Mouse (Mus musculus): Measurements from ENCODE around the gene Gja4. TPM values are rescaled to one million over a fixed set of nuclear protein-coding genes. Genes with fewer than 3 reads are reported as not detected.

Gja4 gene
- 10 to 100 TPM; 18.2 to 19.5 TPM for total RNA-seq (2021)
- long read RNA-seq, experiment 1, transcript Gja4-201 (2 exons, 1,685 nt), result major isoform, 26 of 29 reads
- long read RNA-seq, experiment 1, partial matches to known transcripts, result 0 of 29 reads
- long read RNA-seq, experiment 1, other reads (novel, unspliced or antisense), result 3 of 29 reads
- long read RNA-seq, experiment 2, transcript Gja4-201 (2 exons, 1,685 nt), result major isoform, 23 of 27 reads
- long read RNA-seq, experiment 2, partial matches to known transcripts, result 0 of 27 reads
- long read RNA-seq, experiment 2, other reads (novel, unspliced or antisense), result 4 of 27 reads

DNA sequence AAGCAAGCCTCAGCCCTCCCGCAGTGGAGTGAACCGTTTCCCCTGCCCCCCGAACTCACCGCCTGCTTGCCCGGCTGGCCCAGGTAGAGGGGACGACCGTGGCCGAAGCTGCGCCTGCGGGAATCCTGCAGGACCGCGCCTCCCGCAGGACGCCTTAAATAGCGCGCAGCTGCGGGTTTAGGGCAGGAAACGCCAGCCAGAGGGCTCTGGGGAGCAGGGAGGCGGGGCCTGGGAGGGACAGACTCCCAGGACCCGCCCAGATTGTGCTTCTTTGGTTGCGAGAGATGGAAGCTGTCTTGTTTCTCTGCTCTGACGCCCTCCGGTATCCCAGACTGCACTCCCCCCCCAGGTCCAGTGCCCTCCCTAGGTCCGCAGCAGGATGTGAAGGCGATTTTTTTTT, at the start of gene Gja4:
Gja4 (minus strand) TSS at position 179 of the 400 bp plus-strand sequence.
- DNase-seq (ENCODE audit: low spot score in 2 of 2), result peak in 1 of 2 experiments; percentile 72

DNA sequence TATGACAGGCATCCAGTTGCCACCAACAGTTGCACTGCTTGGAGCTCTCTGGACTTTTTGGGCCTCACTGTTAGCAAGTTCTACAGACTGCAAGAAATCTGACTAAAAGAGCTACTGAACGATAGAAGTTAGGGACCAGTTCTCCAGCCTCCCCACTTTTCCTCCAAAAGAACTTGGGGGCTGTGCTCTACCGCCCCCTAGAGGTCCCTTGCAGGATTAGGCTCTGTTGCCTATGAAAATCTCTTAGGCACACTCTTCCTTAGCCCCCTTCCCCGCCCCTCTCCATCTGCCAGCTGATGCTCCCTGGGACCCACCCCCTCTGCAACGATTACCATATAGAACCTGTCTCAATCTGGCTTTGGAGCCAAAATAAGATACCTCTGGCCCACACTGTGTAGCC, 49.5 kb upstream of the Gja4 start:
- no peak for DNase-seq (ENCODE audit: low spot score in 2 of 2)

DNA sequence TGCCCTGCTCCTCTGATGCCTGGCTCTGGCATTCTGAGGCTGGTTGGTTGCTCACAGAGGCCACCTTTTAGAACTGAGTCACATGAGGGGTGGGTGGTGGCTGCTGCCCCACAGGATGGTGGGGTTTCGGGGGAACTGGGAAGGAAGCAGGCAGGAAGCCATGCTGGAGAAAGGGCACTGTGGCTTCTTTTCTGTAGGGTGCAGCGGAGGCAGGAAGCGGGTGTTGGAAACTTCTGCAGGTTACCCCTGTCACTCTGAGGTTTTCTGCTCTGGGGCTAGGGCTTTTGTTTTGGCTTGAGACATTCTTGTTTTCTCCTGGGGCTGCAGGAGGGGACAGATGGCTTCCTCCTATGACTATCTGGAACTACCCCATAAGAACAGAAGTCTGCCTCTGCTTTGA, 48.7 kb upstream of the Gja4 start:
- DNase-seq (ENCODE audit: low spot score in 2 of 2), result no peak

DNA sequence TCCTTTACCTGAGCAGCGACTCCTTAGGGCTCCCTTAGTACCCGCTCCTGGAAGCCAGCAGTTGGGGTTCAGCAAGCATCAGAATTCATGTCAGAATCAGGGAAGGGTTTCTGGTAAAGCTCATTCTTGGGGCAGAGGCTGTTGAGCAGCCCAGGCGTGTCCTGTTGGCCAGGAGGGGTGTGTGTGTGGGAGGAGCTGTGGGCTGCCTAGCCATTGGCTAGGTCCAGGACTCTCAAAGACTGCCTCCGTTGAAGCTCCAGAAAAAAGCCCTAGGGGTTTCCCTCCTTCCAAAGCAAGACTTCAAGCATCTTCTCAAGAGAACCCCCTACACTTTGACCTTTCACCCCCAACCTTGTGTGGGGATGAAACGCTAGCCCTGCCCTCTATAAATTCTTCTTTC, 44.2 kb upstream of the Gja4 start, which contains the start of gene Gjb5:
Gjb5 (minus strand) TSS at position 164 of the 400 bp plus-strand sequence.
- no peak for DNase-seq (ENCODE audit: low spot score in 2 of 2)

DNA sequence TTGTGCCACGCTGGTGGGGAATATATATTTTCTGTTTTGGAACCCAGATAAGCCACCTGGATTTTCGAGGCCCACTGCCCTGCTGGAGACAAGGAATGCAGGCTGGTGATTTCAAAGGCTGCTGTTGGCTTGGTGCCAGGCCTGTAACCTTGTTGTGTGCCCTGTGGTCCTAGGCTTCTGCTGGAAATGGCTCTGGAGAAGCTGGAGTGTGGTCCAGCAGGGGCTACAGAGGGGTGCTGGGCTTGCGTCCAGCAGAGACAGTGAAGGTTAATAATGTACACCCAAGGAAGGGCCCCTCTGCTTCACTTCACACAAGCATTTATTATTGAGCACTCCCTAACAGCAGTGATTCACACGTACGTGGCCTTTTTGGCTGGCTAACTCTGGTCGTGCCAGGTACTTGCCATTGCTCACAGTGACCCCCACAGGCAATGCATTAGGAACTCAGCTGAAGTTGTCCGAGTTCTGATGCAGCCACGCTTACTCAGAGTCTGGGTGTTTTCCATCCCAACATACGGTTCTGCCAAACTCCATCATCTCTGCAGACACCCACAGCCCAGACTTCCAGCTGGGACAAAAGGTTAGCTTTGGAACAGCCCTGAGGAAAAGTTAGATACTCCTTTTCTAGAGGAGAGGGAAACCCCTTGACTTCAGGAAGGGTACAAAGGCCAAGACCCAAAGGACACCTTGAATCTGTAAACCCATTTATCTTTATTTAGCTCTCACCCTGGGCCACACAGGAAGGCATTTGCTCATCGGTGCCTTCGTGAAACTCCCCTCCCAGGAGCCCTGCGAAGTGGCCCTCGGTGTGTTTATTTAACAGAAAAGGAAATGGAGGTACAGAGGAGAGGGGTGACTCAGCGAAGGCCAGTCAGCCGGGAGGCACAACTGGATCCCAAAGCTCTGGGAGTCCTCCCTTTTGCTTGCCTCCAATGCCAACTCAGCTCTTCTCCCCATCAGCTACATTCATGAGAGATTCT, 41.0 kb upstream of the Gja4 start:
- DNase-seq (ENCODE audit: low spot score in 2 of 2), result no peak

DNA sequence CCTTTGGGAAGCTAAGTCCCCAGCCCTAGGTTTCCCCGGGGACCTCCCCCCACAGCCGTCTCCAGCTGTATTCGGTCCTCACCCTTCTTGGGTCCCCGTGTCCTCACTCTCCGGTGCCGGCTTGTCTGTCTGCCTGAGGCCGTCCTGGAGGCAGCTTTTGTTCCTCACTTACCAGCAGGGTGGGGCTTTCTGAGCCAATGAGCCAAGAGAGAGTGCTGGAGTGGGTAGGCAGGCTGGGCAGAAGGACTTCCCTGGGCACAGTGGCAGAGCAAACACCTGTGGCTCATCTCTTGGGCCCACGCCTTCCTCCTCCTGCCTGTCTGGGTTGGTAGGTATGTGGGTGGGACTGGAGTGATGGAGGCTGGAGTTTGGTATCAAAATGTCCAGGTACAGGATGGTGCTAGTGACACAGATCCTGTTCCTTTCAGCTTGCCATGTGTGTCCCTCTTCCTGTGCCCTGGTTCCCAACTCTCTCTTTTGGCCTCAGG, 40.2 kb upstream of the Gja4 start, which contains the start of gene Gjb4:
Gjb4 (minus strand) TSS at position 131 of the 488 bp plus-strand sequence.
- no peak for DNase-seq (ENCODE audit: low spot score in 2 of 2)

DNA sequence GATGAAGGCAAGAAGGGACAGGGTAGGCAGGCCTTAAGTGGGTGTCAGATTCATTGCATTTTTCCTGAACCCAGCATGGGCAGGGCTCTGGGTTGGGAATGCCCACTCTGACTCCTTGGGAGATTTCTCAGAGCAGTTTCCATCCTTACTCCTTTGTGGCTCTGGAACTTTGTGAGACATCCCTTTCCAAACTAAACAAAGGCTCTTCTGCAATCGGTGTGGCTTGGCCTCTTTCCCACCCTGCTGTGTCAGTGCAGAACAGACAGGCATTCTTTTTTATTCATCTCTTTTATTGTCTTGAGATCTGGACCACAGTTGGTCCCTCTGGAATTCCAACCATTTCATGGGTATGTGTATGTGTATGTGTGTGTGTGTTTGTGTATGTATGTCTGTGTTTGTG, 38.8 kb upstream of the Gja4 start:
- DNase-seq (ENCODE audit: low spot score in 2 of 2), result no peak

DNA sequence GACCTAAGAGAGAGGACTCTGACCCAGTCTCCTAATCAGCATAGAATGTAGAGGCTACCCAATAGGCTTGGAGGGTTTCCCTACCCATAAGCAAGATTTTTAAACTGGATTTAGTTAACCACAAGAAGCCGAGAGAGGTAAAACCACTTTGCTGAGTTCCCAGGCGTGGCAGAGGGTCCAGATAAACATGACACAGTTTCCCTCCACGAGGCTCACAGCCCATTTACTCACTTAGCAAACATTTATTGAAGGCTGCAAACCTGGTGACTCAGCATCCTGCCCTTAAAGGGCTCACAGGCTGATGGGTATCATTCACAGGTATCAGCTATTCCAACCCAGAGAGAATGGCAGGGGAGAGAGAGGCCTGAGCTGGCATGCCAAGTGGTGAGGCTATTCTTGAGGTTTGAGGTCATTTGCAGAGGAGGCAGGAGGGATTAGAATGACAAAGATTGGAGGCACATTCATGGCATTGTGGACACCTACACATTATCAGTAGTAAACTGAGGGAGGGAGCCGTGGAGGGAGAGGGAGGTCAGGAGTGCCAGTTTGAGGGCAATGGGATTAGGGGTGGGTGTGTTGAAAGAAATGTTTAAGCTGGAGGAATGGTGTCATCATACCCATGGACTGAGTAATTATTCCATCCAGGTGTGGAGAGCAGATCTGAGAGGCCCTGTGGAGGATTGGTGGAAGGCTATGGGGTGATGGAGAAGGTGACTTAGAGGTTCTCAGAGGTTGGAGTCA, 35.9 kb upstream of the Gja4 start:
- no peak for DNase-seq (ENCODE audit: low spot score in 2 of 2)

DNA sequence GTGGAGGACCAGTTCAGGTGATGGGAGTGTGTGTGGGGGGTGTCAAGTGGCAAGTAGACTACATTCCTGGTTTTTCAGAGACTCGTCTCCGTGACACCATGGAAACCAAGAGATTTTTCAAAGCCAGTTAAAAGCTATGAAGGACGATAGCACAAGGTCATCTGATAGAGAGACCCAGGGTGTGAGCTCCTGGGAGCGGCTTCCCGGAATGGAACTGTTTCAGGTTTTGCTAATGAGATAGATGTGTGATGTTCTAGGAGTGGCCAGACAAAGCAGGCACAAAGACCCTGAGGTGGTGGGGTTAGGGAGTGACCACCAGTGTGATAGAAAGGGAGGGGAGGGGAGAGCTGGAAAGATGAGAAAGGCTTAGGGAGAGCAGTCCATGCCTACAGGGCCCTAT, 31.2 kb upstream of the Gja4 start:
- no peak for DNase-seq (ENCODE audit: low spot score in 2 of 2)

DNA sequence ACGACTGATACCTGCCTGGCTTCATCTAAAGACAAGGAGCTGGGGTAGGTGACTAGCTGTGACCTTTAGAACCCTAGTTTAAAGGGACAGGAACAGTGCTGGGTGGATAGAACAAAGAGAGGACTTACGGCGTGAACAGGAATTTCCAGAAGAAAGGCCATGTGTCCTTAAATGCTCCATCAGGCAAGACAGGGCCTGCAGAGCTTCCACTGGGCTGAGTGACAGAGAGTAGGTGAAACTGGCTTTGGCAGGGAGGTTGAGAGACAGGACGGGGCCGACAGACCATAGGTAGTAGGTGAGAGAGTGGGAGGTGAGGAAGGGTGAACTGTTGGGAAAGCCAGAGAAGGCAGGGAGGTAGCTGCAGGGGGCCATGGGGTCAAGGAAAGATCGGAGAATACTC, 27.5 kb upstream of the Gja4 start:
- no peak for DNase-seq (ENCODE audit: low spot score in 2 of 2)

DNA sequence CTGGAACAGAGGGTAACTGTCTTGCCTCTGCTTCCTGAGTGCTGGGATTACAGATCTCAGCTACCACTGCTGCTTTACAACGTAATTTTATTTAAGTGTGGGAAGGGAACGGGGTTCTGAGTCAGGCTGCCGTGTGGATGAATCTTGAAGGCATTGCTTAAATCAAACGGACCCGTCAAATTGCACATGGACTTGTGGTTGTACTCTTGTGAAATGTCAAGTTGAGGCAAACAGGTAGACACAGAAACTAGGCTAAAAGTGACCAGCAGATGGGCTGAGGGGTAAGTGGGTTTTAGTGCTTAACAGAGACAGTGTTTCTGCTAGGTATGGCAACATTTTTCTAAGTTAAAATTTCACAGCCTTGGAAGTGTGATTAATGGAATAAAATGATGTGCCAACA, 23.8 kb upstream of the Gja4 start:
- no peak for DNase-seq (ENCODE audit: low spot score in 2 of 2)

DNA sequence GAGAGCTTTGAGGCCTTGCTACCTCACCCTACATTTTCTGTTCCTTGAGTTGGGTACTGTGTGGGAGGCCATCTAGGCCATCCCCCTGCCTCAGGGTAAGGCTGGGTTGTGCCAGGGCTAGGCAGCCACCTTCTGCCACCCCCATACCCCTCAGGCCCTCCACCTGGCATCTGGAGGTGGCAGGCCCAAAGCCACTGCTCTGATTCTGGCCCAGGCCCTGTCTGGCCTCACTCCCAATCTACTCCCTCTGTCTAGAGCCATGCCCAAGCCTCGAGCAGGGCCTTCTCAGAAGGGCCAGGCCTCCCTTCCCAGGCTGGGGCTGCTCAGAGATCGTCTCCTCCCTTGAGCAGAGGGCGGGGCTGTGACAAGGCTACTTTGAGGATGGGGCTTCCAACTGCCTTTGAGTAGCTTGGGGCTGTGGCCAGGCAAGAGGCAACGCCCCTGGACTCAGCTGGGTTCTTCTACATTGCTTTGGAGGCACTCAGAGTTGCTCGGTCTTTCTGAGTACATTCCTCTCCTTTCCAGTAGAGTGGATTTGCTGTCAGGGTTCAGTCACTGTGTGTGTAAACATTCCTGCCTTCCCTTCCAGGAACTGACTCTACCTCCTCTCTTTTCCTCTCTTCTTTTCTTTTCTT, 21.1 kb upstream of the Gja4 start:
- DNase-seq (ENCODE audit: low spot score in 2 of 2), result no peak

DNA sequence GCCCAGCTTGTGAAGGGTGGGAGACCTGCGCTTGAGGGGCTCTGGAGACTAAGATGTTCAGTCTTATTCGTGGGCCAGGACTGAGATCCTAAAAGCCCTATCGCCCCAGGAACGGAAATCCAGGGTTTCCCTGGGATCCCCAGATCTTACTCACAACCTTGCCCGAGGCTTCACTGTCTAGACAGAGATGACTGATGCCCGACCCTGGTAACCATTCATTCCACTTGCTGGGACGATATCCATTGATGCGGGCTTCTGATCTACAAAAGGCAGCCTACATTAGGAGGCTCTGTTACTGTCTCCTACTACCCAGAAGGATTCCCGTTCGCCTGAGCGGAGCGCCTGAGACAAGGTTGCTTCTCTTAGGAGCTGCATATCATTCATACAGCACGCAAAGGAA, 17.3 kb upstream of the Gja4 start:
- no peak for DNase-seq (ENCODE audit: low spot score in 2 of 2)

DNA sequence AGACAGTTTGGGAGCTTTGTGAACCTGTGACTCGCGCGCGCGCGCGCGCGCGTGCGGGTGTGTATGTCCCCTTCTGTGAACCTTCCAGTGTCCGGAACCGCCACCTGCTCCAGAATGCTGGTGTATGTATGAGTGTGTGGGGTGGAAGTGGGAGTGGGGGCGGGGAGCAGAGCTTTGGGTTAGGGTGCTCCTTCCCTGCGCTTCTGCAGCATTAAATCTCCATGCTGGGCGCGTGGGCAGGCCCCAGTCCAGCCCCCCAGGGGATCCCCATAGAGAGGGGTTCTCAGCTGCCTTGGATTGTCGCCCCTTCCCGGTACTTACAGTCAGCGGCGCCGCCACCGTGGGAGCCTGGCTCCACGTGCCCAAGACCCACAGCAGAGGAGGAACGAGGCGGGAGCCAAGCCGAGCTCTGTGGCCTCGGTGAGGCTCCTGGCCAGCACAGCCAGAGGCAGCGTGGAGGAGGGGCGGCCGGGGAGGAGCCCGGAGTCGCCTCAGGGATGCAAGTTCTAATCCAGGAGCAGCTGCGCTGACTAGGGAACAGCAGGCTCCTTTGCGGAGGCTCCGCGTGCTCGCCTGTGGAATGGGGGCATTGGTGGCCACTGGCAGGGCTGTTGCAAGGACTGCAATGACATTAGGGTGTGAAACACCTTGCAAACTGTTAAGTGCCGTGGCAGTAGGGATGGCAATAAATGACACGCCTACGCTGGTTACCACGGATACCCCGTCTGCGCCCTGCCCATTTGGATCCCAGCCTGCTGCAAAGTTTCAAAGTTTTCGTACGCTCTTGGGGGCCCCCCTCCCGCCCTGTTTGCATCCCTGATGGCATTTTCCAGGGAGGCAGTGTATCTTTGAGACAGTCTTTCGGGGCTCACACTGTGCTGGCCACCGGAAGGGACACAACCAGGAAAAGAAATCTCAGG, 16.6 kb upstream of the Gja4 start, which contains the start of gene Gjb3:
Gjb3 (minus strand) TSS at position 664 of the 920 bp plus-strand sequence.
- DNase-seq (ENCODE audit: low spot score in 2 of 2), result no peak

DNA sequence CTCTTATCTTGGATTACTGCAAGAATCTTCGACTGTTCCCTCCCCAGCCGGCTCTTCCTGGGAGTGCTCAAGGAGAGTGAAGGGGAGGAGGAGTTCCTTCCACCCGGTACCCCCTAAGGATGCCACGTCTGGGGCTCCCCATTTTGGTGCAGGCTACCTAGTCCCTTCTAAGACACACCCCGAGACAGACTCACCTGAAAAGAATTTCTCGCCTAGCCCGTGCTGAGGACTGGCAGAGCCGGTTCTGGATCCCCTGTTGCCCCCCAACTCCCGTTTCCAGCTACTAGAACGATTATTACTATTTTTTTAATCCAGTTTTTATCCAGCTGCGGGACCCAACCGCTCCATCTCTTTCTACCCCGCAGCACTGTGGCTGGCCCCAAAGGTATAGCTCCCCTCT, 15.9 kb upstream of the Gja4 start:
- DNase-seq (ENCODE audit: low spot score in 2 of 2), result no peak

DNA sequence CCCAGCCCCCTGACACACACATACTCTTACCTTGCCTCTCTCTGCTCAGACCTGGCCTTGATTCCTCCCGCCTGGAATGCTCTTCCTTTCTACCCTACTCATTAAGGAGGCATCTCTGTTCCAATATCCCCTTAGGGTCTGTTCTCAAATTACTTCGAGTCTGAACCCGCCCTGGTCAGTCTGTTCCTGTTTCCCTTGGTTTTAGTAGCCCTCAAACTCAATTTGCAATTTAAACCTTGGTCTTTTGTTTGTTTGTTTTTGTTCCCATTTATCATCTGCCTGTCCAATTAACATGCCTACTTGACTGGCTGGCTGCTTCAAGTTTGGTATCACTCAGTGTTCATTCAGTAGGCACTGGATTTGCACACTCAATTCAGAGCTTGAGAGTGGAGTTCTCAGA, 15.2 kb upstream of the Gja4 start:
- no peak for DNase-seq (ENCODE audit: low spot score in 2 of 2)

DNA sequence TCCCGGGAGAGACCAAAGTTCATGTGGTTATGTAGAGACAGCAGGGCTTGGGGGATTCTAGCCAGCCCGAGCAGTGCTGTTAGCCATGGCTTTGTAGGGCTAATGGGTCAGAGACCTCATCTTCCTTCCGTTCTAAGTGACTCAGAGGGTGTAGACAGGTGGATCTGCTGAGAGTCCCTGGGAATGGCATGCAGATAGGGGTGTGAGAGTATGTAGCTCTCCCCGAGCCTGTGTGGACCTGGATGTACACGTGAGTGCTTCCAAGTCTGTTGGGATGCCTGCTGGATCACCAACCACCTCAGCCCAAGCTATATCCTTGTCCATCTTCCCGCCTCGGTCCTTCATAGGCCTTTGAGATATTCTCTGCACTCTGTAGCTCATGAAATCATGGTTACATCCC, 14.5 kb upstream of the Gja4 start:
- DNase-seq (ENCODE audit: low spot score in 2 of 2), result no peak

DNA sequence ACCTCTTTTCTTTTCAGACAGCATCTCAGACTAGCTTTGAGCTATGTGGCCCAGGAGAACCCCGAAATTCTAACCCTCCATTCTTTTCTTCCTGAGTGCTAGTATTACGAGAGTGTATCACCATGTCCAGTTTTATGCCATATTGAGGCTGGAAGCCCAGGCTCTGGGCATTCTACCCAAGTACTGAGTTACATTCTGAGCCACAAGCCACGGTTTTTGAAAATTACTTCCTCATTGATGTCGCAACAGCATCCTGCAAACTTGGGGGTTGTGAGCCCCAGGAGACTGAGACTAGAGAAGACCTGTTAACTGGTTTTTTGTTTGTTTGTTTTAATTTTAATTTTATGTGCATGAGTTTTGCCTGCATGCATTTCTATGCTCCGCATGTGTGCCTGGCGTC, 13.9 kb upstream of the Gja4 start:
- DNase-seq (ENCODE audit: low spot score in 2 of 2), result no peak

DNA sequence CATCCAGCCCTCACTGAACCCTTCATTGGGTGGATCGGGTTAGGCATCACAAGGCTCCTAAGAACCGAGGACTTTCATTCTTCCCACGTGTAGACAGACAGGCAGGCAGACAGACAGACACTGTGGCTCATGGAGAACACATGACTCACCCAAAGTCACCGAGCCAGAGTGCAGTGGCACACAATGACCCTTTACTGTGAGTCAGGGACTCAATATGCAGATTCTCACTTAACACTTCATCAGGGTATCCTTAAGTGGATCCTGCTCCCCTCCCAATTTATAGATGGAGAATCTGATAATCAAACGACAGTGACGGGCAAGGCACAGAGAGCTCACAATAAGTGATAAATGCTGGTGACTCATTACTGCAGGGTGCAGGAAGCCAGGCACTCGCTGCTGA, 13.4 kb upstream of the Gja4 start:
- DNase-seq (ENCODE audit: low spot score in 2 of 2), result no peak

DNA sequence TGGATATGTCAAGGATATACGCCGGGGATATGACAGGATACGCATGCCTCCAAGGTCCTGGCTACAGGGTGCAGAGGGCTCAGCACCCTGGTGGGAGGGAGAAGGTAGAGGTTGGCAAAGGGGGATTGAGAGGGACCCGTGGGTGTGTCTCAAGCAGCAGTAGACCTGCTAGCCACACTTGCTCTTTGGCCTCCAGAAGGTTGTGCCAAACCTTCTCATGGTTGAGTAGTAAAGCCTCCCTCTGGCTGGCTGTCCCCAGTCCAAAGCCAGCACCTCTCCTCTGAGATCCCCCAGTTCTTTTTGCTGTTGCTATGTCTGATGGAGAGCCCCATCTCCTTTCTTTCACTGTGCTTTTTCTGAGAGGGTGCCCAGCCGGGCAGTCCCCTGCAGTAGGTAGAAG, 11.4 kb upstream of the Gja4 start:
- DNase-seq (ENCODE audit: low spot score in 2 of 2), result no peak
